Comparison of ENCODE assay signal across 12 mouse cellular contexts in genomic region chr17:25063872-25064271, GRCm38 (mm10). TPM values are rescaled to one million over a fixed set of nuclear protein-coding genes. Genes with fewer than 3 reads are reported as not detected.
DNase-seq lines count a peak whose midpoint lies in the region; ATAC-seq and TF ChIP-seq lines count a peak whose summit lies in the region.
"Had no signal": no experiment of that assay in that cellular context is flagged by ENCODE, and none has a peak within 500 bp of the region (broad histone marks: within the 10 kb centered on the region; RNA-seq: fewer than 3 reads in every experiment).

No protein-coding gene starts in this region.

- intact Hi-C loops in left cerebral cortex, postnatal 14 days (cut with DNase I) = no loop called here

- H3K4me2 ChIP-seq in kidney, embryonic 16.5 days (replicated peaks; ENCODE audit: low read depth, low read length) = no peak overlapping the region; the same call in 1 of the 2 replicates
- H3K4me2 ChIP-seq in intestine, postnatal 0 days (replicated peaks; ENCODE audit: low read depth) = no peak overlapping the region
- H3K4me2 ChIP-seq: embryonic facial prominence, embryonic 13.5 days; neural tube, embryonic 13.5 days had no signal

- peaks cover 10% of the 10 kb centered on the region; the same call in 1 of the 2 replicates for H3K4me1 ChIP-seq in kidney, embryonic 16.5 days (ENCODE audit: insufficient read depth, low read length)
- H3K4me1 ChIP-seq in intestine, postnatal 0 days (replicated peaks; ENCODE audit: control insufficient read depth, insufficient read depth, low read length) = no peaks in the 10 kb centered on the region
- H3K4me1 ChIP-seq: midbrain, embryonic 10.5 days; neural tube, embryonic 13.5 days had no signal

- H3K27me3 ChIP-seq in kidney, embryonic 16.5 days (ENCODE audit: insufficient read depth, low read length) = no peaks in the 10 kb centered on the region
- no peaks in the 10 kb centered on the region for H3K27me3 ChIP-seq in intestine, postnatal 0 days (replicated peaks; ENCODE audit: control insufficient read depth, insufficient read depth, low read length)
- H3K27me3 ChIP-seq: embryonic facial prominence, embryonic 13.5 days; neural tube, embryonic 13.5 days had no signal

- peaks cover 16% of the 10 kb centered on the region for H3K36me3 ChIP-seq in kidney, embryonic 16.5 days (ENCODE audit: insufficient read depth, low read length)
- H3K36me3 ChIP-seq in intestine, postnatal 0 days (ENCODE audit: control insufficient read depth, insufficient read depth) = peaks cover 19% of the 10 kb centered on the region

- H3K4me3 ChIP-seq in kidney, embryonic 16.5 days (ENCODE audit: low read length) = no peak overlapping the region
- no peak overlapping the region for H3K4me3 ChIP-seq in intestine, postnatal 0 days (ENCODE audit: low read depth, low read length)
- H3K4me3 ChIP-seq: embryonic facial prominence, embryonic 13.5 days; midbrain, embryonic 10.5 days; neural tube, embryonic 13.5 days had no signal

- peak overlapping the region; percentile 83 for H3K27ac ChIP-seq in kidney, embryonic 16.5 days (ENCODE audit: low read length)
- peak overlapping the region; percentile 3; the same call in 1 of the 2 replicates for H3K27ac ChIP-seq in intestine, postnatal 0 days (ENCODE audit: low read depth, low read length)
- H3K27ac ChIP-seq: embryonic facial prominence, embryonic 13.5 days; midbrain, embryonic 10.5 days had no signal

- ATAC-seq in kidney, embryonic 16.5 days (ENCODE audit: low FRiP score, low TSS enrichment) = 0 out of 2 replicates have a peak, but pooled peaks have one; percentile 47
- ATAC-seq in intestine, postnatal 0 days = no peak

- H3K9ac ChIP-seq in kidney, embryonic 16.5 days (replicated peaks; ENCODE audit: low read length) = no peak overlapping the region
- H3K9ac ChIP-seq in intestine, postnatal 0 days (ENCODE audit: low read depth, low read length) = no peak overlapping the region
- H3K9ac ChIP-seq: embryonic facial prominence, embryonic 13.5 days; neural tube, embryonic 13.5 days had no signal

- TF ChIP-seq CTCF in intestine, postnatal 0 days (IDR thresholded peaks at IDR 0.05; ENCODE audit: low read depth) = no peak

- H3K9me3 ChIP-seq in kidney, embryonic 16.5 days (ENCODE audit: low read length) = no peaks in the 10 kb centered on the region
- H3K9me3 ChIP-seq in intestine, postnatal 0 days (ENCODE audit: control insufficient read depth) = no peaks in the 10 kb centered on the region
- H3K9me3 ChIP-seq: embryonic facial prominence, embryonic 13.5 days; midbrain, embryonic 10.5 days; neural tube, embryonic 13.5 days had no signal

- no peak for DNase-seq in kidney, postnatal 14 days
- peak; percentile 48 to 71 for DNase-seq in spleen, postnatal 4 days (ENCODE audit: low spot score in 2 of 2)
- DNase-seq in spleen, adult 18-20 months = no peak
- DNase-seq in ovary, postnatal 14 days (ENCODE audit: low spot score) = no peak
- DNase-seq in left cerebral cortex, postnatal 14 days (ENCODE audit: low spot score in 2 of 2) = no peak

- 77% methylated on average over 12 of the region's 12 CpGs for WGBS in kidney, embryonic 16.5 days
- 70% methylated on average over 12 of the region's 12 CpGs for WGBS in intestine, postnatal 0 days

RNA-seq across cellular contexts. Expression of gene Tmem204, which starts 19.5 kb away (rescaled TPM):
- polyA plus RNA-seq in kidney, embryonic 16.5 days (2015; fragmentation: Nextera tagmentation; extraction: Ambion mirVana) = 34.4 and 44.7 TPM in 2 replicates
- 14.5 and 15.8 TPM in 2 replicates for polyA plus RNA-seq in intestine, postnatal 0 days (2015; fragmentation: Nextera tagmentation; extraction: Ambion mirVana)
- 10 to 100 TPM in 1 of 2 experiments, 1 to 10 TPM in 1; 9.5 to 11.9 TPM for total RNA-seq in left cerebral cortex, postnatal 14 days (2021)

RNA-seq across cellular contexts. Expression of gene Ift140, which starts 48.0 kb away (rescaled TPM):
- polyA plus RNA-seq in kidney, embryonic 16.5 days (2015; fragmentation: Nextera tagmentation; extraction: Ambion mirVana) = 24.9 and 25.5 TPM in 2 replicates
- 2.9 and 3.6 TPM in 2 replicates for polyA plus RNA-seq in intestine, postnatal 0 days (2015; fragmentation: Nextera tagmentation; extraction: Ambion mirVana)
- total RNA-seq in left cerebral cortex, postnatal 14 days (2021) = 10 to 100 TPM; 19.8 to 22.9 TPM

RNA-seq across cellular contexts. Expression of gene Cramp1l, which starts 48.3 kb away (rescaled TPM):
- 5.4 and 6.6 TPM in 2 replicates for polyA plus RNA-seq in kidney, embryonic 16.5 days (2015; fragmentation: Nextera tagmentation; extraction: Ambion mirVana)
- polyA plus RNA-seq in intestine, postnatal 0 days (2015; fragmentation: Nextera tagmentation; extraction: Ambion mirVana) = 2.5 and 2.7 TPM in 2 replicates
- 10 to 100 TPM; 26.0 to 27.9 TPM for total RNA-seq in left cerebral cortex, postnatal 14 days (2021)

RNA-seq across cellular contexts. Expression of gene Telo2, which starts 51.9 kb away (rescaled TPM):
- polyA plus RNA-seq in kidney, embryonic 16.5 days (2015; fragmentation: Nextera tagmentation; extraction: Ambion mirVana) = 49.5 and 53.4 TPM in 2 replicates
- 7.6 and 8.7 TPM in 2 replicates for polyA plus RNA-seq in intestine, postnatal 0 days (2015; fragmentation: Nextera tagmentation; extraction: Ambion mirVana)
- 10 to 100 TPM; 29.8 to 32.3 TPM for total RNA-seq in left cerebral cortex, postnatal 14 days (2021)

RNA-seq across cellular contexts. Expression of gene Ptx4, which starts 56.7 kb away (rescaled TPM):
- polyA plus RNA-seq in kidney, embryonic 16.5 days (2015; fragmentation: Nextera tagmentation; extraction: Ambion mirVana) = not detected in 2 replicates
- 0.25 and 0.27 TPM in 2 replicates for polyA plus RNA-seq in intestine, postnatal 0 days (2015; fragmentation: Nextera tagmentation; extraction: Ambion mirVana)
- total RNA-seq in left cerebral cortex, postnatal 14 days (2021) = 1 to 10 TPM; 1.9 to 2.3 TPM
- total RNA-seq: ES-E14 had no signal
- polyA plus RNA-seq: midbrain, embryonic 10.5 days; neural tube, embryonic 13.5 days; spleen, adult 2 months had no signal

Comparison
In these comparisons a context has a peak if more than half of its experiments do, and no peak if none do; other contexts are left out.
1. DNase-seq: peak in spleen, postnatal 4 days (2 of 2); none in kidney, postnatal 14 days (single experiment), spleen, adult 18-20 months (0 of 2), ovary, postnatal 14 days (single experiment) and left cerebral cortex, postnatal 14 days (0 of 2).